Mouse (Mus musculus): ENCODE data around the gene Tfap2d. TPM values are rescaled to one million over a fixed set of nuclear protein-coding genes. Genes with fewer than 3 reads are reported as not detected.
A peak's percentile ranks its signal among the peaks of the same experiment; 100 is the strongest.

Tfap2d gene
- polyA plus RNA-seq, 1 experiment from 2014 or later: not detected

DNA sequence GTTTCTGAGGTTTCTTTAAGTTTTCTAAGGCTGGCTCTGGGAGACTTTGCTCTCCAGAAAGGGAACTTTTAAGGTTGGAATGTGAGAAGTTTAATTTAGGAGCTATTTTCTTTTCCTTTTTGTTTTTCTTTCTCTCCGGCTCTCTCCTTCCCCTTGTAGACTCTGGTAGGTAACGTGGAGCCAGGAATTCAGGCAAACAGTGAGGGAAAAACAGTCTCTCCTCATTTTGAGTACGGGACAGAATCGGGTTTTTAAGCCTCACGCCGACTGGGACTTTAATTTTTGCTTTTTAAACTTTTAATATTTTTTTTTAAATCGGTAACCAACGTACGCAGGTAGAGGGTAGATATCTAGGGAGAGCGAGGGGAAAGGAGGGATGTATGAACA is 106.5 kb downstream of the Tfap2d start:
- H3K4me3 ChIP-seq (ENCODE audit: low read depth, low read length): peak overlapping the region; percentile 36
- H3K36me3 ChIP-seq (ENCODE audit: control insufficient read depth, insufficient read depth): no peaks in the 10 kb centered on the region
- H3K27me3 ChIP-seq (replicated peaks; ENCODE audit: control insufficient read depth, insufficient read depth, low read length): peaks cover 70% of the 10 kb centered on the region
- WGBS: 2% methylated on average over 10 of the region's 10 CpGs
- no peaks in the 10 kb centered on the region for H3K4me1 ChIP-seq (replicated peaks; ENCODE audit: control insufficient read depth, insufficient read depth, low read length)
- no peak overlapping the region for H3K9ac ChIP-seq (ENCODE audit: low read depth, low read length)
- H3K27ac ChIP-seq (ENCODE audit: low read depth, low read length): no peak overlapping the region
- H3K9me3 ChIP-seq (ENCODE audit: control insufficient read depth): no peaks in the 10 kb centered on the region
- H3K4me2 ChIP-seq (replicated peaks; ENCODE audit: low read depth): peak overlapping the region; percentile 61; the same call in 1 of the 2 replicates
- no peak for ATAC-seq
- no peak for TF ChIP-seq CTCF (IDR thresholded peaks at IDR 0.05; ENCODE audit: low read depth)

DNA sequence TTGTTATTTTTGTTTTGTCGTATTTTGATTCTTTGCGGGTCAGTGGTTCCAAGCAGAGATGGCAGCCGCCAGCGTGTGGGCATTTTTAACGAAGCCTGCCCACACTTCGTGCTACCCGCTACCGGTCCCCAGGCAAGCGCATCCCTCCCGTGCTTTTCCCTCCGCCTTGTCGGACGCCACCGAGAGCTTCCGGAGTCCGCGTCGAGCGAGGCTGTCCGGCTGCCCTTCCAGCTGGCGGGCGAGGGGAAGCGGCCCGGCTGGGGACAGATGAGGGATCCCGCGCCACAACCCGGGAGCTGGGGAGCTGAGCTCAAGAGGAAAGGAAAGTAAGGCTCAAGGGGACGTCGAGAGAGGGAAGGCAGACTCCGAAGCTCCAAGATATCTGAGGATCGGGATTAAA is 107.0 kb downstream of the Tfap2d start:
- H3K4me3 ChIP-seq (ENCODE audit: low read depth, low read length): peak overlapping the region; percentile 36
- H3K27ac ChIP-seq (ENCODE audit: low read depth, low read length): no peak overlapping the region
- TF ChIP-seq CTCF (IDR thresholded peaks at IDR 0.05; ENCODE audit: low read depth): no peak
- H3K4me1 ChIP-seq (replicated peaks; ENCODE audit: control insufficient read depth, insufficient read depth, low read length): no peaks in the 10 kb centered on the region
- no peak for ATAC-seq
- no peak overlapping the region for H3K9ac ChIP-seq (ENCODE audit: low read depth, low read length)
- H3K36me3 ChIP-seq (ENCODE audit: control insufficient read depth, insufficient read depth): no peaks in the 10 kb centered on the region
- 1% methylated on average over 31 of the region's 31 CpGs for WGBS
- peak overlapping the region; percentile 61 for H3K4me2 ChIP-seq (replicated peaks; ENCODE audit: low read depth)
- peaks cover 74% of the 10 kb centered on the region for H3K27me3 ChIP-seq (replicated peaks; ENCODE audit: control insufficient read depth, insufficient read depth, low read length)
- H3K9me3 ChIP-seq (ENCODE audit: control insufficient read depth): no peaks in the 10 kb centered on the region

DNA sequence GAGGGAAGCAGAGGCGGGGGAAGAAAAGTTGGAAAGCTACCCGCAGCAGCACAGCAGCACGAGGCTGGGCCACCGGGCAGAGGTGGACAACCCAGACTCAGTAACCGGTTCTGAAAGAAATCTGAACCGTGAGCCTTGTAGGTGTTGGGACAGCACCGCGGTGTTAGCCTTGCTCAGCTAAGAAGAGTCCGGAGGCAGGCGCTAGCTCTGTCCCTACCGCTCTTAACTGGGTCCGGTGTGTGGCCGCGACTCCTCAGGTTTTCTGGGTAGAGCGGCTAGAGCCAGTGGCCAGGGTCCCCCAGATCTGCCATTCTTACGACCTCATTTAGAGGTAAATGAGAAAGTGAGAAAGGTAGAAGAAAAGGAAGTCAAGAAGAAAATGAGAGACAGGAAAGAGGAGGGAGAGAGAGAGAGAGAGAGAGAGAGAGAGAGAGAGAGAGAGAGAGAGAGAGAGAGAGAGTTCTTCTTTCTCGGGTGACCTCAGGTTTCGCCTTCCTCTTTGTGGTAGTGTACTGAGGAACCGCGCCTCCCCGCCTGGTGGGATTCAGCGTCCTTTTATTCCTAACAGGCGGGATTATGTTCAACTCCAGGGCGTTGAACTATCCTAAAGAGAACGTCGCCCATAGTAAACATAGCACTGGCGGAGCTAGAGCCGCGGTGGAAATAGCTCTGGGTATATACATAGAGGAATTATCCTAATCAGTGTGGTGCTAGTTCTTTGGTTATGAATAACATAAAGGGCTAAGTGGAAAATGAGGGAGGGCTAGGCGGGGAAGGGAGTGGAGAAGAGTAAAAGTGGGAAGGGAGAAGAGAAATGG is 107.6 kb downstream of the Tfap2d start:
- no peak for ATAC-seq
- no peaks in the 10 kb centered on the region for H3K9me3 ChIP-seq (ENCODE audit: control insufficient read depth)
- H3K4me2 ChIP-seq (replicated peaks; ENCODE audit: low read depth): peak overlapping the region; percentile 61
- under 1% methylated on average over 30 of the region's 30 CpGs for WGBS
- no peak for TF ChIP-seq CTCF (IDR thresholded peaks at IDR 0.05; ENCODE audit: low read depth)
- no peak overlapping the region for H3K9ac ChIP-seq (ENCODE audit: low read depth, low read length)
- no peak overlapping the region for H3K27ac ChIP-seq (ENCODE audit: low read depth, low read length)
- no peaks in the 10 kb centered on the region for H3K36me3 ChIP-seq (ENCODE audit: control insufficient read depth, insufficient read depth)
- no peaks in the 10 kb centered on the region for H3K4me1 ChIP-seq (replicated peaks; ENCODE audit: control insufficient read depth, insufficient read depth, low read length)
- peaks cover 80% of the 10 kb centered on the region for H3K27me3 ChIP-seq (replicated peaks; ENCODE audit: control insufficient read depth, insufficient read depth, low read length)
- H3K4me3 ChIP-seq (ENCODE audit: low read depth, low read length): peak overlapping the region; percentile 36

DNA sequence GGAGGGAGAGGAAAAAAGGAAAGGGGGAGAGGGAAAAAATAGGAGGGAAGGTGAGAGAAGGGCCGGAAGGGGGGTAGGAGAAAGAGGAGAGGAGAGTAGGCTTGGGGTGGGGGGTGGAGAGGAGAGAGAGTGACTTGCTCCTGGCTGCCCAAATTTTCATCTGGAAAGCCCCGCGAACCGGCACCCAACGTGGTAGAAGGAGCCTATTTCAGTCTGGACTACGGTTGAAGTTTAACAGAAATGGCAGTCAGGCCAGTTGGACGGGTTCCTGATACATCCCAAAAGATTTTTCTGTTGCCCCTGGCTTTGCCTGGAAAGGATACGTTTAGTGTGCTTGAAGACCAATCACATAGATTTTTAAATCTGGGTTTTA is 108.2 kb downstream of the Tfap2d start:
- no peak for ATAC-seq
- Histone ChIP-seq H3K4me1 (replicated peaks; ENCODE audit: control insufficient read depth, insufficient read depth, low read length) (no peaks in the 10 kb centered on the region), H3K9ac (ENCODE audit: low read depth, low read length) (no peak overlapping the region), H3K9me3 (ENCODE audit: control insufficient read depth) (no peaks in the 10 kb centered on the region), H3K27me3 (replicated peaks; ENCODE audit: control insufficient read depth, insufficient read depth, low read length) (peaks cover 82% of the 10 kb centered on the region), H3K4me2 (replicated peaks; ENCODE audit: low read depth) (no peak overlapping the region), H3K36me3 (ENCODE audit: control insufficient read depth, insufficient read depth) (no peaks in the 10 kb centered on the region), H3K4me3 (ENCODE audit: low read depth, low read length) (no peak overlapping the region), H3K27ac (ENCODE audit: low read depth, low read length) (no peak overlapping the region)
- 1% methylated on average over 8 of the region's 8 CpGs for WGBS
- no peak for TF ChIP-seq CTCF (IDR thresholded peaks at IDR 0.05; ENCODE audit: low read depth)

DNA sequence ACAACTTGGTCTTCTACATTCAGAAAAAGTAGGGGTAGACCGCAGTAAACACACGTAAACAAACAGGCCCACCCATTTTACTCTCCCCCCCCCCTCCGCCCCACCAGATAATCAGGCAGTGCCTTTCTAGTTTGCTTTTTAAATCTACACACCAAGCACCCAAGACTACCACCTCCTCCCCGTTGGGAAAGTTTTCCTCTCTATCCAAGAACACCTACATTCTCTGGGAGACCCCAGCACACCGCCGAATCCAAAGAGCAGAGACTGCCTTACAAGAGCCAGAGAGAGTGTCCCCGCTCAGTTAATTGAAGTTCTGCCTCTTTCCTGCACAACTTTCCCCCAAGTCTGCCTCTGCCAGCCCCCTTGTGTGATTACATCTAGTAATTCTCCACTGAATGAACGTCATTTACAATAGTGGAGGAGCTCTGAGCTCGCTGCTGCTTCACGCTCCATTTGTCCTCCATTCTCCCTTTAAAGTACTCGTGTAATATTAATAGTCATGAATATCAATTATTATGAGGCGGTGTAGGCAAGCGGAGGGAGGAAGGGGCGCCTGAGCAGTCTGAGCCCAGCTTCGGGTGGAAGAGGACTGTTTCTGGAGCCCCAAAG is 108.8 kb downstream of the Tfap2d start:
- H3K4me3 ChIP-seq (ENCODE audit: low read depth, low read length): no peak overlapping the region
- H3K36me3 ChIP-seq (ENCODE audit: control insufficient read depth, insufficient read depth): no peaks in the 10 kb centered on the region
- H3K27me3 ChIP-seq (replicated peaks; ENCODE audit: control insufficient read depth, insufficient read depth, low read length): peaks cover 85% of the 10 kb centered on the region
- H3K4me2 ChIP-seq (replicated peaks; ENCODE audit: low read depth): no peak overlapping the region
- H3K4me1 ChIP-seq (replicated peaks; ENCODE audit: control insufficient read depth, insufficient read depth, low read length): no peaks in the 10 kb centered on the region
- no peak overlapping the region for H3K9ac ChIP-seq (ENCODE audit: low read depth, low read length)
- WGBS: 3% methylated on average over 15 of the region's 15 CpGs
- H3K9me3 ChIP-seq (ENCODE audit: control insufficient read depth): no peaks in the 10 kb centered on the region
- H3K27ac ChIP-seq (ENCODE audit: low read depth, low read length): no peak overlapping the region
- no peak for ATAC-seq
- TF ChIP-seq CTCF (IDR thresholded peaks at IDR 0.05; ENCODE audit: low read depth): no peak

DNA sequence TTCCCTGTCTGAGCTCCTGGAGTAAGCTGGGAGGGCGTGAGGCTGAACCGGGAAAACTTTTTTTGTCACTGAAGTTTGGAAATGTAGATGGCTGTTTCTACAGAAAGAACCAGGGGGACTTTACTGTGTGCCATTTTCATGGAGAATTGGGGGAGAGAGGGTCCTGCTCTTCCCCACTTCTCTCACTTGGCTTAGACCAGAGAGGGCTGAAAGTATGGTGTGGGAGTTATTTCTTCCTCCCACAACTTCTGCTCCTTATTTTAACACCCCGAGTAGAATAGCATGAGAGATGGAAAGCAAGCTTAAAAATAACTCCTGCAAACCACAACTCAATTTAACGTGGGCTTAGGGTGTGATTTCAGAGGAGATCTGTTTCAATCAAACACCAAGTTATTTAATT is 109.9 kb downstream of the Tfap2d start:
- Histone ChIP-seq H3K27ac (ENCODE audit: low read depth, low read length) (no peak overlapping the region), H3K4me1 (replicated peaks; ENCODE audit: control insufficient read depth, insufficient read depth, low read length) (no peaks in the 10 kb centered on the region), H3K9me3 (ENCODE audit: control insufficient read depth) (no peaks in the 10 kb centered on the region), H3K4me2 (replicated peaks; ENCODE audit: low read depth) (no peak overlapping the region), H3K27me3 (replicated peaks; ENCODE audit: control insufficient read depth, insufficient read depth, low read length) (peaks cover 85% of the 10 kb centered on the region), H3K36me3 (ENCODE audit: control insufficient read depth, insufficient read depth) (no peaks in the 10 kb centered on the region), H3K4me3 (ENCODE audit: low read depth, low read length) (no peak overlapping the region), H3K9ac (ENCODE audit: low read depth, low read length) (no peak overlapping the region)
- no peak for ATAC-seq
- TF ChIP-seq CTCF (IDR thresholded peaks at IDR 0.05; ENCODE audit: low read depth): no peak
- WGBS: under 1% methylated on average over 4 of the region's 4 CpGs

Measured in intestine, postnatal 0 days (tissue).